Mouse (Mus musculus): ENCODE data around the gene Ddx55. TPM values are rescaled to one million over a fixed set of nuclear protein-coding genes. Genes with fewer than 3 reads are reported as not detected.
"Not testable (repeated sequence)": the region's sequence is repeated elsewhere in the genome, so short reads cannot be mapped to it uniquely, and the experiment has no call there.

Ddx55 gene
- total RNA-seq, 1 experiment from 2014 or later, result 16.0 TPM

- ATAC-seq (replicated peaks in 1 of 2; ENCODE audit: insufficient read depth in 1 of 2, low FRiP score in 2 of 2, low TSS enrichment in 1 of 2, low read depth in 1 of 2, poor library complexity in 2 of 2, severe bottlenecking in 2 of 2), result peak; percentile 14 to 29; a peak in 1 of 4 replicates
Measured at GRCm38 (mm10) chr5:124582515-124582914, 29.9 kb downstream of the Ddx55 start.

GRCm38 (mm10) chr5:124592768-124593167 lies 40.1 kb downstream of the Ddx55 start:
- no peak for ATAC-seq (replicated peaks in 1 of 2; ENCODE audit: insufficient read depth in 1 of 2, low FRiP score in 2 of 2, low TSS enrichment in 1 of 2, low read depth in 1 of 2, poor library complexity in 2 of 2, severe bottlenecking in 2 of 2)

GRCm38 (mm10) chr5:124598224-124599174 lies 45.8 kb downstream of the Ddx55 start:
- ATAC-seq (replicated peaks in 1 of 2; ENCODE audit: insufficient read depth in 1 of 2, low FRiP score in 2 of 2, low TSS enrichment in 1 of 2, low read depth in 1 of 2, poor library complexity in 2 of 2, severe bottlenecking in 2 of 2), result peak; percentile 96

GRCm38 (mm10) chr5:124599726-124600125 lies 47.1 kb downstream of the Ddx55 start:
- not testable (repeated sequence) for ATAC-seq (replicated peaks in 1 of 2; ENCODE audit: insufficient read depth in 1 of 2, low FRiP score in 2 of 2, low TSS enrichment in 1 of 2, low read depth in 1 of 2, poor library complexity in 2 of 2, severe bottlenecking in 2 of 2)

GRCm38 (mm10) chr5:124602349-124602748 lies 49.7 kb downstream of the Ddx55 start:
- no peak for ATAC-seq (replicated peaks in 1 of 2; ENCODE audit: insufficient read depth in 1 of 2, low FRiP score in 2 of 2, low TSS enrichment in 1 of 2, low read depth in 1 of 2, poor library complexity in 2 of 2, severe bottlenecking in 2 of 2)

- no peak for ATAC-seq (replicated peaks in 1 of 2; ENCODE audit: insufficient read depth in 1 of 2, low FRiP score in 2 of 2, low TSS enrichment in 1 of 2, low read depth in 1 of 2, poor library complexity in 2 of 2, severe bottlenecking in 2 of 2)
Measured at GRCm38 (mm10) chr5:124604296-124604695, 51.6 kb downstream of the Ddx55 start.

GRCm38 (mm10) chr5:124605041-124605622 lies 52.5 kb downstream of the Ddx55 start:
- ATAC-seq (replicated peaks in 1 of 2; ENCODE audit: insufficient read depth in 1 of 2, low FRiP score in 2 of 2, low TSS enrichment in 1 of 2, low read depth in 1 of 2, poor library complexity in 2 of 2, severe bottlenecking in 2 of 2), result no peak

GRCm38 (mm10) chr5:124610965-124611364 lies 58.3 kb downstream of the Ddx55 start:
- ATAC-seq (replicated peaks in 1 of 2; ENCODE audit: insufficient read depth in 1 of 2, low FRiP score in 2 of 2, low TSS enrichment in 1 of 2, low read depth in 1 of 2, poor library complexity in 2 of 2, severe bottlenecking in 2 of 2), result peak in 1 of 2 experiments; percentile 43; a peak in 1 of 4 replicates

- ATAC-seq (replicated peaks in 1 of 2; ENCODE audit: insufficient read depth in 1 of 2, low FRiP score in 2 of 2, low TSS enrichment in 1 of 2, low read depth in 1 of 2, poor library complexity in 2 of 2, severe bottlenecking in 2 of 2), result peak; percentile 59 to 64
Measured at GRCm38 (mm10) chr5:124614709-124615108, 62.0 kb downstream of the Ddx55 start.

- no peak for ATAC-seq (replicated peaks in 1 of 2; ENCODE audit: insufficient read depth in 1 of 2, low FRiP score in 2 of 2, low TSS enrichment in 1 of 2, low read depth in 1 of 2, poor library complexity in 2 of 2, severe bottlenecking in 2 of 2)
Measured at GRCm38 (mm10) chr5:124618711-124619110, 66.0 kb downstream of the Ddx55 start.

Other genes starting within 250 kb of the Ddx55 start
- 27.8 and 41.0 TPM in 2 replicates for gene Mphosph9, start 224.9 kb upstream of the Ddx55 start, total RNA-seq (2017)
- 22.3 and 24.6 TPM in 2 replicates for gene 2810006K23Rik, start 224.8 kb upstream of the Ddx55 start, total RNA-seq (2017)
- gene Cdk2ap1, start 189.8 kb upstream of the Ddx55 start, total RNA-seq (2017), result 166 and 167 TPM in 2 replicates
- 233 and 245 TPM in 2 replicates for gene Sbno1, start 126.9 kb upstream of the Ddx55 start, total RNA-seq (2017)
- gene Kmt5a, start 112.9 kb upstream of the Ddx55 start, total RNA-seq (2017), result 99.1 and 120 TPM in 2 replicates
- 45.7 and 62.1 TPM in 2 replicates for gene Rilpl2, start 74.5 kb upstream of the Ddx55 start, total RNA-seq (2017)
- 4.8 and 7.4 TPM in 2 replicates for gene Snrnp35, start 69.7 kb upstream of the Ddx55 start, total RNA-seq (2017)
- gene Rilpl1, start 21.5 kb upstream of the Ddx55 start, total RNA-seq (2017), result 6.0 and 9.5 TPM in 2 replicates
- gene Tmed2, start 12.2 kb upstream of the Ddx55 start, total RNA-seq (2017), result 482 and 912 TPM in 2 replicates
- gene Eif2b1, start 26.3 kb downstream of the Ddx55 start, total RNA-seq (2017), result 26.4 and 37.7 TPM in 2 replicates
- gene Gtf2h3, start 26.3 kb downstream of the Ddx55 start, total RNA-seq (2017), result 53.2 and 80.4 TPM in 2 replicates
- gene Atp6v0a2, start 75.7 kb downstream of the Ddx55 start, total RNA-seq (2017), result 18.4 and 22.1 TPM in 2 replicates
- not detected in 2 replicates for gene Dnah10, start 172.2 kb downstream of the Ddx55 start, total RNA-seq (2017)

All from hematopoietic stem cell, adult 5-6 weeks (primary cell).